Mouse (Mus musculus) hindbrain, embryonic 10.5 days (tissue): ENCODE results near the gene Ceacam20. TPM values are rescaled to one million over a fixed set of nuclear protein-coding genes. Genes with fewer than 3 reads are reported as not detected.

ENCODE experiments used
- polyA plus RNA-seq: library from polyadenylated mRNA; unstranded; fragments of >200 nt; fragmentation: Nextera tagmentation; extraction: Ambion mirVana; gene quantifications from 2 replicates; pipeline ENCODE4 v1.2.1, GENCODE M21; 2016

Gene Ceacam20
- polyA plus RNA-seq, 1 experiment from 2014 or later, result not detected

Other genes with a start within 250 kb of the Ceacam20 start
- 209 and 211 TPM in 2 replicates for gene Tomm40, start 250.0 kb upstream of the Ceacam20 start, polyA plus RNA-seq
- gene Nectin2, start 214.9 kb upstream of the Ceacam20 start, polyA plus RNA-seq, result 89.0 and 99.8 TPM in 2 replicates
- gene Bcam, start 194.4 kb upstream of the Ceacam20 start, polyA plus RNA-seq, result 46.8 and 57.3 TPM in 2 replicates
- 1.2 and 1.8 TPM in 2 replicates for gene Cblc, start 168.6 kb upstream of the Ceacam20 start, polyA plus RNA-seq
- gene Bcl3, start 142.6 kb upstream of the Ceacam20 start, polyA plus RNA-seq, result 0.60 and 0.78 TPM in 2 replicates
- gene Gm19345, start 113.4 kb upstream of the Ceacam20 start, polyA plus RNA-seq, result 0.20 TPM in 1 of 2 replicates, not detected in the other
- not detected in 2 replicates for gene Ceacam16, start 104.1 kb upstream of the Ceacam20 start, polyA plus RNA-seq
- gene Ceacam19, start 77.4 kb upstream of the Ceacam20 start, polyA plus RNA-seq, result not detected in 2 replicates
- 4.4 and 5.4 TPM in 2 replicates for gene Pvr, start 44.3 kb upstream of the Ceacam20 start, polyA plus RNA-seq
- gene Igsf23, start 14.7 kb upstream of the Ceacam20 start, polyA plus RNA-seq, result 0.21 and 0.41 TPM in 2 replicates
- gene Nlrp9b, start 26.1 kb downstream of the Ceacam20 start, polyA plus RNA-seq, result not detected in 2 replicates
- not detected in 2 replicates for gene Vmn1r91, start 134.3 kb downstream of the Ceacam20 start, polyA plus RNA-seq
- not detected in 2 replicates for gene Gm16442, start 157.2 kb downstream of the Ceacam20 start, polyA plus RNA-seq
- not detected in 2 replicates for gene Vmn1r93, start 173.7 kb downstream of the Ceacam20 start, polyA plus RNA-seq
- not detected in 2 replicates for gene Vmn1r94, start 203.0 kb downstream of the Ceacam20 start, polyA plus RNA-seq
- gene Vmn1r95, start 228.3 kb downstream of the Ceacam20 start, polyA plus RNA-seq, result not detected in 2 replicates
- gene Gm6164, start 240.2 kb downstream of the Ceacam20 start, polyA plus RNA-seq, result not detected in 2 replicates